ENCODE assay signal across 28 mouse cellular contexts in genomic region chr7:26789984-26790383, GRCm38 (mm10). TPM values are rescaled to one million over a fixed set of nuclear protein-coding genes. Genes with fewer than 3 reads are reported as not detected.
"Had no signal": no experiment of that assay in that cellular context is flagged by ENCODE, and none has a peak within 500 bp of the region (broad histone marks: within the 10 kb centered on the region; RNA-seq: fewer than 3 reads in every experiment).

No protein-coding gene starts in this region.

- H3K9me3 ChIP-seq: midbrain, embryonic 10.5 days; midbrain, embryonic 12.5 days; neural tube, embryonic 13.5 days; neural tube, embryonic 15.5 days had no signal

- H3K27ac ChIP-seq: midbrain, embryonic 10.5 days; midbrain, embryonic 12.5 days; neural tube, embryonic 13.5 days; neural tube, embryonic 15.5 days had no signal

- H3K9ac ChIP-seq: lung, embryonic 14.5 days; midbrain, embryonic 12.5 days; neural tube, embryonic 13.5 days; neural tube, embryonic 15.5 days had no signal

- H3K36me3 ChIP-seq: midbrain, embryonic 10.5 days; midbrain, embryonic 12.5 days; neural tube, embryonic 13.5 days; neural tube, embryonic 15.5 days had no signal

- H3K27me3 ChIP-seq: midbrain, embryonic 12.5 days; neural tube, embryonic 13.5 days; neural tube, embryonic 15.5 days had no signal

- H3K4me1 ChIP-seq: midbrain, embryonic 10.5 days; midbrain, embryonic 12.5 days; neural tube, embryonic 13.5 days; neural tube, embryonic 15.5 days had no signal

- H3K4me3 ChIP-seq: midbrain, embryonic 10.5 days; midbrain, embryonic 12.5 days; myocyte; neural tube, embryonic 13.5 days; neural tube, embryonic 15.5 days had no signal

- DNase-seq: lung, adult 18-20 months; lung, embryonic 14.5 days; lung, postnatal 10 days; lung, postnatal 4 days; midbrain, embryonic 14.5 days; retina, postnatal 1 day; right cerebral cortex, adult 18-20 months; right cerebral cortex, postnatal 25 days; right cerebral cortex, postnatal 4 days; spleen, adult 18-20 months; thymus, adult 2 months; thymus, postnatal 25 days; thymus, postnatal 4 days had no signal

- H3K4me2 ChIP-seq: lung, embryonic 14.5 days; midbrain, embryonic 12.5 days; neural tube, embryonic 13.5 days; neural tube, embryonic 15.5 days had no signal

- ATAC-seq: midbrain, embryonic 16.5 days had no signal

RNA-seq across cellular contexts. Expression of gene Cyp2g1, which starts 18.7 kb away (rescaled TPM):
- total RNA-seq: megakaryocyte, adult 5-6 weeks; megakaryocyte-erythroid progenitor cell, adult 5-6 weeks had no signal
- polyA plus RNA-seq: lung, embryonic 14.5 days; lung, embryonic 16.5 days; midbrain, embryonic 10.5 days; midbrain, embryonic 12.5 days; midbrain, embryonic 16.5 days; myocyte; neural tube, embryonic 11.5 days; neural tube, embryonic 13.5 days; neural tube, embryonic 15.5 days; small intestine, adult 2 months; stomach, embryonic 14.5 days; stomach, embryonic 16.5 days; testis, adult 2 months; urinary bladder, adult 2 months had no signal

RNA-seq across cellular contexts. Expression of gene Cyp2b19, which starts 33.0 kb away (rescaled TPM):
- total RNA-seq: megakaryocyte, adult 5-6 weeks; megakaryocyte-erythroid progenitor cell, adult 5-6 weeks had no signal
- polyA plus RNA-seq: lung, embryonic 14.5 days; lung, embryonic 16.5 days; midbrain, embryonic 10.5 days; myocyte; neural tube, embryonic 11.5 days; small intestine, adult 2 months; stomach, embryonic 14.5 days; urinary bladder, adult 2 months had no signal

RNA-seq across cellular contexts. Expression of gene Cyp2a5, which starts 45.1 kb away (rescaled TPM):
- total RNA-seq: megakaryocyte, adult 5-6 weeks; megakaryocyte-erythroid progenitor cell, adult 5-6 weeks had no signal
- polyA plus RNA-seq: lung, embryonic 14.5 days; lung, embryonic 16.5 days; midbrain, embryonic 10.5 days; midbrain, embryonic 12.5 days; myocyte; neural tube, embryonic 11.5 days; neural tube, embryonic 13.5 days; small intestine, adult 2 months; stomach, embryonic 14.5 days; urinary bladder, adult 2 months had no signal
